Mouse (Mus musculus) kidney, postnatal 0 days (tissue): ENCODE measurements around the gene Grip1. TPM values are rescaled to one million over a fixed set of nuclear protein-coding genes. Genes with fewer than 3 reads are reported as not detected.

ENCODE experiments used
- ATAC-seq: fragments of 200-750 bp; cut with Nextera tagmentation; replicated peaks from 2 replicates; pipeline ENCODE4 v1.8.0; 2017; ENCODE audit warnings: low read depth, moderate number of reproducible peaks, moderate TSS enrichment, moderate library complexity; ENCODE audit not compliant: low FRiP score
- DNase-seq: peaks from one replicate; pipeline ENCODE4 v3.0.0-alpha.2; 2016; ENCODE audit warnings: low spot score
- H3K27ac ChIP-seq: fragments of 300-500 bp; sonication (generic); 2 replicates; pipeline ENCODE4 v1.5.1; 2014; ENCODE audit warnings: mild to moderate bottlenecking
- H3K27me3 ChIP-seq: fragments of 300-500 bp; sonication (generic); 2 replicates; pipeline ENCODE4 v1.6.1; 2014; ENCODE audit warnings: low read length, mixed read lengths; ENCODE audit not compliant: insufficient read depth
- H3K36me3 ChIP-seq: fragments of 300-500 bp; sonication (generic); 2 replicates; pipeline ENCODE4 v1.6.1; 2014; ENCODE audit warnings: low read length, mixed read lengths; ENCODE audit not compliant: insufficient read depth
- H3K4me1 ChIP-seq: fragments of 300-500 bp; sonication (generic); replicated peaks from 2 replicates; pipeline ENCODE4 v1.6.1; 2014; ENCODE audit warnings: antibody characterized with exemption, low read length, mixed read lengths; ENCODE audit not compliant: insufficient read depth
- H3K4me2 ChIP-seq: fragments of 300-500 bp; sonication (generic); 2 replicates; pipeline ENCODE4 v1.6.1; 2014; ENCODE audit warnings: mild to moderate bottlenecking, low read length, moderate library complexity, mixed read lengths
- H3K4me3 ChIP-seq: fragments of 300-500 bp; sonication (generic); replicated peaks from 2 replicates; pipeline ENCODE4 v1.5.1; 2014; ENCODE audit warnings: low read depth, low read length
- H3K9ac ChIP-seq: fragments of 300-500 bp; sonication (generic); 2 replicates; pipeline ENCODE4 v1.6.1; 2014; ENCODE audit warnings: low read depth, low read length
- H3K9me3 ChIP-seq: fragments of 300-500 bp; sonication (generic); replicated peaks from 2 replicates; pipeline ENCODE4 v1.6.1; 2016; ENCODE audit warnings: low read length, inconsistent platforms, mixed read lengths
- CTCF ChIP-seq: IDR thresholded peaks from 2 replicates; pipeline ENCODE4 v1.5.1; 2016; ENCODE audit warnings: antibody characterized with exemption, low read depth, mild to moderate bottlenecking, moderate library complexity
- WGBS: fragments of 180-500 bp; shearing (Covaris S2); extraction: QIAGEN DNeasy Blood & Tissue Kit; methylation state at CpG from one replicate; pipeline ENCODE4 v1.1.7; 2014; 5-methylcytosine and 5-hydroxymethylcytosine counted together
- polyA plus RNA-seq: library from polyadenylated mRNA; unstranded; fragments of >200 nt; fragmentation: Nextera tagmentation; extraction: Ambion mirVana; gene quantifications from 2 replicates; pipeline ENCODE4 v1.2.1, GENCODE M21; 2015

The Grip1 gene
- polyA plus RNA-seq, 1 experiment from 2014 or later = 3.1 TPM

DNA sequence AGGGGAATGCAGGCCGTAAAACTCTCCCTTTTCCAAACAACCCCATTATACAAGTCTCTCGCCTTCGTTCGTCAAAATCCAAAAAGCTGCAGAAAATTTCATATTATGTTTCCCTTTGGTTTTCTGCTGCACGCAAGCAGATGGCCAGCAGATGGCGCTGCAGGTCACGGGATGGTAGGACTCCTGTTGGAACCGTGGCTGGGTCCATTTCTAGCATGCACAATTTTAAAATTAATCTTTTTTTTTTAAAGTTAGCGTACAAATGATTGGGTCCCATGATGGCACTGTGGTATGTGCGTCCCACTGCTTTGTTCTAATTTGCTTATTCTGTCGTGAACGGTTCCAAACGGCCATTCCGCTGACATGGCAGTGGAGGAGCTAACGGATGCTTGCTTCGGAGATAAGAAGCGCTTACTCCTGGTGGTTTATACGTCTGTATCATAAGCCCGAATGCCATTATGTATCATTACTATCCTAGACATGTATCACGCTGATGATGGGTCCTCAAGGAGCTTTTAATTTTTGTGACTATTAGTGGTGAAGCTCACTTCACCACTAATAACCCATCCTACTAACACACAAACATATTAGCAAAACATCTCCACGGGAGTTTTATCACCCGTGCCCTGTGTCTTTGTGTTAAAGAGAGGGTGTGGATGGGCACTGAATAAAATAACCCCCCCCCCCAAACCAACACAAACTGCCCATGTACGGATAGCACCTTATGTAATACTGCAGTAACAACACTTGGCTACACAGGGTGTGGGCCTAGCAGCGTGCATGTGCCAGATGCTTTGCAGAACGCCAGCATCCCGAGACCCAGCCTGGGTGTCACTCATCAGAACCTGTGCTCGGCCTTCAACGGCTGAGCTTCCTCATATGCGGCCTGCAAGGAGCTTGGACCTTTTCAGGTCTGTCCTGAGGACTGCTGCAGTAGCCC, 193.1 kb downstream of the Grip1 start:
- DNase-seq (peak; percentile 69), ATAC-seq (no peak)
- 65% methylated on average over 29 of the region's 29 CpGs for WGBS
- peak; percentile 90 for TF ChIP-seq CTCF
- Histone ChIP-seq H3K4me2 (peak overlapping the region; percentile 21; the same call in 1 of the 2 replicates), H3K36me3 (no peaks in the 10 kb centered on the region), H3K4me1 (no peaks in the 10 kb centered on the region), H3K4me3 (no peak overlapping the region), H3K27me3 (no peaks in the 10 kb centered on the region), H3K9me3 (no peaks in the 10 kb centered on the region), H3K27ac (no peak overlapping the region), H3K9ac (no peak overlapping the region)

- Histone ChIP-seq H3K27me3 (no peaks in the 10 kb centered on the region), H3K36me3 (no peaks in the 10 kb centered on the region), H3K9ac (no peak overlapping the region), H3K4me3 (no peak overlapping the region), H3K4me1 (no peaks in the 10 kb centered on the region), H3K9me3 (0 out of 2 replicates have a peak, but pooled peaks cover 4% of the 10 kb centered on the region), H3K27ac (no peak overlapping the region), H3K4me2 (no peak overlapping the region)
- WGBS = 52% methylated on average over 7 of the region's 7 CpGs
- DNase-seq (no peak), ATAC-seq (no peak)
- no peak for TF ChIP-seq CTCF
These were observed 207.2 kb downstream of the Grip1 start for GRCm38 (mm10) chr10:119660677-119661353.

DNA sequence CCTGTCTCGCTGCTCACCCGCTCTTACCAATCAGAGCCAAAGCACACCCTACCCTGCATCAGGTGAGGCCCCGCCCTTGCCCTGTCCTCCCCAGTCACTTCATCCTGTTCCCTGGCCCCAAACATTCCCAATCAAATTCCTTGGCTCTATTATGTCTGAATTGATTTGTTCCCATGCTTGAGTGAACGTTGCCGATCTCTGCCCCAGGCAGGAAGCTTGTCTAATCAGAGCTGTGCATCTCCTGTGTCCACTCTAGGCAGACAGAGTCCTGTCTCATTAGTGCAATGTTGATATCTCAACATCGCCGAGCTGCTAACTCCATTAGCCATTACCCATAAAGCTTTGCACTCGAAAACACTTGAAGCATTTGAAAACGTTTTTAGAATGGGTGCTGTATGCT, 210.0 kb downstream of the Grip1 start:
- Histone ChIP-seq H3K36me3 (no peaks in the 10 kb centered on the region), H3K4me1 (no peaks in the 10 kb centered on the region), H3K4me3 (no peak overlapping the region), H3K27me3 (no peaks in the 10 kb centered on the region), H3K27ac (no peak overlapping the region), H3K4me2 (peak overlapping the region; percentile 17; the same call in 1 of the 2 replicates), H3K9ac (no peak overlapping the region), H3K9me3 (no peaks in the 10 kb centered on the region)
- TF ChIP-seq CTCF = no peak
- ATAC-seq = 0 out of 2 replicates have a peak, but pooled peaks have one; percentile 52
- WGBS = 68% methylated on average over 9 of the region's 9 CpGs
- no peak for DNase-seq

GRCm38 (mm10) chr10:119666386-119666785, 212.8 kb downstream of the Grip1 start:
- Histone ChIP-seq H3K4me3 (no peak overlapping the region), H3K9ac (no peak overlapping the region), H3K4me2 (no peak overlapping the region), H3K9me3 (no peaks in the 10 kb centered on the region), H3K27me3 (no peaks in the 10 kb centered on the region), H3K27ac (no peak overlapping the region), H3K4me1 (no peaks in the 10 kb centered on the region), H3K36me3 (no peaks in the 10 kb centered on the region)
- DNase-seq (no peak), ATAC-seq (no peak)
- WGBS = 39% methylated on average over 11 of the region's 11 CpGs
- TF ChIP-seq CTCF = no peak

GRCm38 (mm10) chr10:119670456-119670855, 216.8 kb downstream of the Grip1 start:
- DNase-seq (no peak), ATAC-seq (no peak)
- Histone ChIP-seq H3K9ac (no peak overlapping the region), H3K27me3 (no peaks in the 10 kb centered on the region), H3K4me1 (no peaks in the 10 kb centered on the region), H3K4me3 (no peak overlapping the region), H3K36me3 (no peaks in the 10 kb centered on the region), H3K4me2 (no peak overlapping the region), H3K9me3 (no peaks in the 10 kb centered on the region), H3K27ac (no peak overlapping the region)
- no peak for TF ChIP-seq CTCF
- WGBS = 21% methylated on average over 7 of the region's 7 CpGs

- no peak for TF ChIP-seq CTCF
- Histone ChIP-seq H3K27ac (no peak overlapping the region), H3K9me3 (no peaks in the 10 kb centered on the region), H3K9ac (no peak overlapping the region), H3K36me3 (no peaks in the 10 kb centered on the region), H3K4me3 (no peak overlapping the region), H3K4me2 (no peak overlapping the region), H3K4me1 (no peaks in the 10 kb centered on the region), H3K27me3 (no peaks in the 10 kb centered on the region)
- ATAC-seq (no peak), DNase-seq (no peak)
- 66% methylated on average over 3 of the region's 3 CpGs for WGBS
These were observed 230.8 kb downstream of the Grip1 start for GRCm38 (mm10) chr10:119684377-119684826.
